Mouse (Mus musculus) adipocyte (in vitro differentiated cells): ENCODE measurements around the gene Cnnm2.
"Not testable (repeated sequence)": the region's sequence is repeated elsewhere in the genome, so short reads cannot be mapped to it uniquely, and the experiment has no call there.

ENCODE experiments used
- DNase-seq: peaks from one replicate; pipeline ENCODE4 v3.0.0-alpha.2; 2016; ENCODE audit warnings: low spot score

Gene Cnnm2

DNA sequence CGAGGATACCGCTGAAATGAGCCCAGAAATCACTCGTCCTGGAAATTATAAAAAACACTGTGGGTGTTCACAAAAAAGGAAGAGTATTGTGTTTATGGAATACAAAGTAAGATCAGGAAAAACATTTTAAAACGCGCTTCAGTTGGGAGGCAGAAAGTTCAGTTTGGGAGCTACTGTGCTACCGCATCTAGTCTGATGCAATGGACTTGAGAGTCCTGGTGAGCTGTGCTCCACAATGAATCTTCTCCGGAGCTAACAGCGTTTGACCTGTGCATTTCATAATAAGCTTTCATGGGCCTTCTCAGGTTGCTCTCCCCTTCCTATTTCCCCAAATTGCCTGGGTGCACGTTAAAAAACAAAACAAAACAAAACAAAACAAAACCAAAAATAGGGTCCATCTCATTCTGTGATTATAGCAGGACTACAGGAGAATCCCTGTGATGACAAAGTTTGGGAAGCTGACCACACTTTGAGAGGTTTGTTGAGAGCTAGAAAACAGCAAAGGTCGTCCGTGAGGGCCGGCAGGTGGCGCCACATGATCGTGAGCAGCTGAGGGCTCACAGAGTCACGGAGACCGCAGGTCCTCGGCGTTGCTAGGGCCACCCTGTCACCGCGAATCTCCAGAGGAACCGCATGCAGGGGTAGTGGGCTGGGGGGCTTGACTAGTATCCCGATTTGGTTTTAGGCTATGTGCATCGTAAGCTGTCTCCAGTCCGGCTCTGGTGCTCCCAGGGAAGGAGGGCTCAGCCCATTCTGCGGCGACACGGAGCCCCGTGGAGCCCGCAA, 828 bp upstream of the Cnnm2 start:
- DNase-seq: peak; percentile 94

DNA sequence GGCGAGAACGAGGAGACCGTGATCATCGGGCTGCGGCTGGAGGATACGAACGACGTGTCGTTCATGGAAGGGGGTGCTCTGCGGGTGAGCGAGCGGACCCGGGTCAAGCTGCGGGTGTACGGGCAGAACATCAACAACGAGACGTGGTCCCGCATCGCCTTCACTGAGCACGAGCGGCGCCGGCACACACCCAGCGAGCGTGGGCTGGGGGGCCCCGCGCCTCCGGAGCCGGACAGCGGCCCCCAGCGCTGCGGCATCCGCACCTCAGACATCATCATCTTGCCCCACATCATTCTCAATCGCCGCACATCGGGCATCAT, 535 bp downstream of the Cnnm2 start:
- DNase-seq: no peak

DNA sequence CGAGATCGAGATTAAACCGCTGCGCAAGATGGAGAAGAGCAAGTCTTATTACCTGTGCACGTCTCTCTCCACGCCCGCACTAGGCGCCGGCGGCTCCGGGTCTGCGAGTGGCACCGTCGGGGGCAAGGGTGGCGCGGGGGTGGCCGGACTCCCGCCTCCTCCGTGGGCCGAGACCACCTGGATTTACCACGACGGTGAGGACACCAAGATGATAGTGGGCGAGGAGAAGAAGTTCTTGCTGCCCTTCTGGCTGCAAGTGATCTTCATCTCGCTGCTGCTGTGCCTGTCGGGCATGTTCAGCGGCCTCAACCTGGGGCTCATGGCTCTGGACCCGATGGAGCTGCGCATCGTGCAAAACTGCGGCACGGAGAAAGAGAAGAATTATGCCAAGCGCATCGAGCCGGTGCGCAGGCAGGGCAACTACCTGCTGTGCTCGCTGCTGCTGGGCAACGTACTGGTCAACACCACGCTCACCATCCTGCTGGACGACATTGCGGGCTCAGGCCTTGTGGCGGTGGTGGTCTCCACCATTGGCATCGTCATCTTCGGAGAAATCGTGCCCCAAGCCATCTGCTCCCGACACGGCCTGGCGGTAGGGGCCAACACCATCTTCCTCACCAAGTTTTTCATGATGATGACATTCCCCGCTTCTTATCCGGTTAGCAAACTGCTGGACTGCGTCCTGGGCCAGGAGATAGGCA, 1.0 kb downstream of the Cnnm2 start:
- DNase-seq: no peak

DNA sequence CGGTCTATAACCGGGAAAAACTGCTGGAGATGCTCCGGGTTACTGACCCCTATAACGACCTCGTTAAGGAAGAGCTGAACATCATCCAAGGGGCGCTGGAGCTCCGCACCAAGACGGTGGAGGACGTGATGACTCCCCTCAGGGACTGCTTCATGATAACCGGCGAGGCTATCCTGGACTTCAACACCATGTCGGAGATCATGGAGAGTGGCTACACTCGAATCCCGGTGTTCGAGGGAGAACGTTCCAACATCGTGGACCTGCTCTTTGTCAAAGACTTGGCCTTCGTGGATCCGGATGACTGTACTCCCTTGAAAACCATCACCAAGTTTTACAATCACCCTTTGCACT, 1.6 kb downstream of the Cnnm2 start:
- no peak for DNase-seq

DNA sequence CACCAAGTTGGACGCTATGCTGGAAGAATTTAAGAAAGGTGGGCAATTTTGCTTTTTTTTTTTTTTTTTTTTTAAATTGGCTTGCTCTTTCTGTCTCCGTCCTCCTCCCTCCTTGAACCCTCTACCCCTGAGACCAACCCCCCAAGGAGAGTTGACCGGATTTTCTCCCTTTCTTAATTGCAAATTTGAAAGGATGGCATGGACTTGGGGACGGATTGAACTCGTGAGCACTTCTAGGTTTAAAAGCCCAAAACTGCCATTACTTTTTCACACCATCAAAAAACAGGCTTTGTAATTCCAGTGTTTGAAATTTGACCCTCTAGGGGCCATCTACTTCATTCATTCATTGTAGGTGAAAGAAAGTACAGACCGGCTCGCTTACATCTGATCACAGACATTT, 2.0 kb downstream of the Cnnm2 start:
- no peak for DNase-seq

DNA sequence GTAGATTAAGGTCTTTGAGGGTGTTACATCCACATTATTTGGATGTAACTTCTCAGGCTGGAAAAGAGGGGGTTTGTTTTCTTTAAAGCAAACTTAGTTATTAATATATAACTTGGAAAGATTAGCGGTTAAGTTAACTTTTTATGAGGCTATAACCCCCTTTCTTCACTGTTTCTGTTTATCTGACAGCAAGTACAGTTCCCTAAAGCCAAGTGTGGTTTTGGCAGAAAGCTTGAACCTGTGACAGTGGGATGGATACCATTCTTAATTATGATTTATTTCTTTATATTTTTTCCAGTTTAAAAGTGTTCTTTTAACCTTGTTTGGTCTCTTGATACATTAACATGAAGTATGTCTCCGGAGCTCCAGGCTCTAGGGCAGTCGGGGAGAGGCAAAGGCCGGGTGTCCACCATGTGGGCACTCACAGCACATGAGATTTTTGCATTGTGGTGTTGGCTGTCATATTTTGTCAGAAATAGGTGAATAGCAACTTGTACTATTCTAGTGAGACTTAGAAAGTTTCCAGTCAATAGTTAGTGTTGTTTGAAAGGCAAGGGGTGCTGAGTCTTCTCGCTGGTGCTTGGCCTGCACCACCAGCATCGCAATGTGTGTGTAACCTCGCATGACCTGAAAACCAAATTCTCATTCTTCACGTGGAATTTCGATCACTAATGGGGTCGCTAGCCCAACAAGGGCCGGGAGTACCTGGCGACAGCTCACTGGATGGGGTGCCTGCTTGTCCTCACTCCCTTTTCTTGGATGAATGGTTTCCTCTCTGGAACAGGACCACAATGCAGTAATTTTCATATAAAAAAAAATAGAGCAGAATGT, 2.8 kb downstream of the Cnnm2 start:
- no peak for DNase-seq

DNA sequence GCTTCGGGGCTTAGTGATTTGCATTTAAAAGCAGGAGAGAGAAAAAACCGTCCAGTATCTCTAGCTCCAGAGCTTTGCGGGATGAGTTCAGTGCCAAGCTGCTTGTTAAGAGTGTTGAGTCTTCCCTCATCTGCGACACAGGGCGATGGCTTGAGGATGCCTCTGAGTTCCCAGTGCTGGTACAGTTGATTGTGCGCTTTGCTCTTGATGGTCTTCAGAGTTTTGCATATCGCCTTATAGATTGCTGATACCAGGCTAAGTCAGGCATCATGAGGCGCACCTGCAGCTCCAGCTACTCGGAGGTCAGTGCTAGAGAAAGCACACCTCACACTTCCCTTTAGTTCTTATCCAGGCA, 3.3 kb downstream of the Cnnm2 start:
- DNase-seq: no peak

DNA sequence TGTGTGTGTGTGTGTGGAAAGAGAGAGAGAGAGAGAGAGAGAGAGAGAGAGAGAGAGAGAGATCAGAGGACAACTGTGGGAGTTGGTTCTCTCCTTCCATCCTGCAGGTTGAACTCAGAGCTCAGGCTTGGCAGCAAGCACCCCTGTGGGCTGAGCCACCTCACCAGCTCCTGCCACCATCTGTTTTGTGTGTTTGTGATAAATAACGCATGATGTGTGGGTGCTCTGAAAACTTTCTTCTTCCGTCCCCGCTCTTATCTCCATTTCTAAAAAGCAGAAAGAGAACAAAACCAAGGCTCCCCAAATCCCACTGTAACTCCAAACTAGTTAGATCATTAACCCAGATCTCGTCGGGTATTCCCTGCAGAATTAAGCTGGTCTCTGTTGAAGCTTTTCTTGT, 4.7 kb downstream of the Cnnm2 start:
- DNase-seq: no peak

DNA sequence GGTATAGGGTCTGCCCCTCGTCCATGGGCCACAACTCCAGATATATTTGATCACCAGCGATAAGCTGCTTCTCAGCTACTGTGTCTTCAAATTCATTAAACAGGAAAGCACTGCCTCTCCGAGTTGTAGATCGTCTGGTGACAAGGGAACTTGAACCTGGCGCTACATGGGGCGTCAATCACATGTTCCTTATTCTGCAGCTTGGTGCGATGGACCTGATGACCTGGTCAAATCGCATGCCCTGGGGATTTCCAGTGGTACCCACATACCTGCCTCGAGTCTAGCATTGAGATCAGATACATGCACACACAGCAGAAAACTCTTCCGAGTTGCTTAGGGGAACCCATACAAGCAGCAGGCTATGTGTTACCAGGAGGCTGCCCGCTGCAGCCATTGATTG, 8.4 kb downstream of the Cnnm2 start:
- no peak for DNase-seq

DNA sequence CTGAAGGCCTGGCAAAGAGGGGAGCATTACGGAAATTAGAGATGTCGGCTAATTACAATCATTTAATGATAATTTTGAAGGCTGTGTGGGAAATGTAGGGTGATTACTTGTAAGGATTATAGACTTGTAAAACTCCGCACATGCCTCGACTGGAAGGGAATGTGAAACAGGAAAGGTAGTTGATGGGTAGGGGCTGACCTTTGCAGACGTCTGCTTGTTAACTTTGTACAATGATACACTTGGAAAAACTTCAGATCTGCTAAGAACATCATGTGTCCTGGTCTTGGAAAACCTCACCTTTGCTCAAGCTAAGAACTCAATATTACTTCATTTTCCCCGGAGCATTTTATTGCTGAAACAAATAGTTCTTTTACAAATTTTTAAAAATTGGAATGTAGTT, 10.4 kb downstream of the Cnnm2 start:
- DNase-seq: no peak

DNA sequence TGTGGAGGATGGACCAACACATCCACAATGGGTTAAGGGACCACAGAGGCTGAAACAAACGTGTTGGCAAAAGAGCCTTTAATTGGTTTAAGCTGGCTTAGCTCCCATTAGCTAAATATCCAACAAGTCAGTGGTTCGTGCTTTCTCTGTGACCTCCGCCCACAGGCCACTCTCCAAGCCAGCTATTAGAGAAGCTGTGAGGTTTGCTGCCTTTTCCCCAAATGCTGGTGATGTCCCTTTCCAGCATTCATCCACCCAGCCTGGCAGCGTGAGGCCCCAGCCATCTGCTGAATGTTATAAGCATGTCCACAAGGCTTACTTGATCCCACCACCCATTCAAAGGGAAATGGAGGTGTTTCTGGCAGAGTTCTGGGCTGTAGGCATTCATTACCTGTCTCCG, 15.0 kb downstream of the Cnnm2 start:
- DNase-seq: peak; percentile 53

DNA sequence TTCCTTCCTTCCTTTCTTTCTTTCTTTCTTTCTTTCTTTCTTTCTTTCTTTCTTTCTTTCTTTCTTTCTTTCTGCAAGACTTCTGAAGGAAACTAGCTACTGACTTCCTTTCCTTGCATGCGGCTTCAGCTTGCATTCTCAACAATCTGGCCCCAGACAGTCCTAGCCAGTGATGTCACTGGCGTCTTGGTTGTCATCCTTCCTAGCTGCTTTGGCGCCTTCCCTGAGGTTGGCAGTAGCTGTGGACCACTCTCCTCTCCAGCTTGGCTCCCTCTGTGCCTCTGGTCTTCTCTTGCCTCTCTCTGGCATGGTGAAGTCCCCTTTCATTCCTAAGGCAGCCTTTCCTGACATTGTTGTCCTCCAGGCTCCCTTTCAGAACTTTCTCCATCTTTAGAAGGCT, 15.5 kb downstream of the Cnnm2 start:
- DNase-seq: no peak

DNA sequence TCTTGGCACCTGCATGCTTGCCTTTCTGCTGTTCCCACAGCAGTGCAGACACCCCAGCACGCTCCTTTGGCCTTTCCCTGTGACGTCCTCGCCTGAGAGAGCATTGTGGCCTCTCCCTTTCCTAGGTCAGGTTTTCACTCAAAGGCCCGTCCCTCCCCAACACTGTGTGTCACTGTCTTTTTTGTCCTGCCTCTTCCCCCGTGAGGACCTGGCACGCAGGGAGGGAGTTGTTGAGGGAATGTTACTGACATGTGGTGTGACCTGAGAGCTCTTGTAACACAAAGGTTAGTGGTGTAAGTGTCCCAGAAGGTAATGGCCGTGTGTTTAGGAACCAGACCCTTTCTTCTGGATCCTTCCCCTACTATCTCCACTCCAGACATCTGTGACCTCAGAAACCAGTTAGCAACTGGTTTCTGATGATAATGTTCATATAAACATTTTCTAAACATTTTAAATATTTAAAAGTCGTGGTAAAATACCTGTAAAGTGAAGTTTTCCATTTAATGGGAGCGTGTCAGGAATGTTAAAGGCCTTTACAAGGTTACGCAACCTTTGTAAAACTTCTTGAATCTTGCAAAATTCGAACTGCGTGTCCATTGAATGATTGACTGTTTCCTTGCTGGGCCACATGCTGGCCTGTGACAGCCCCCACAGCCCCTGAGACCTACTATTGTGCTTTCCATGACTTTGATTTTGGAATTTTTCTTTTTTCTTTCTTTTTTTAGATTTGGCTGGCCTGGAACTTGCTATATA, 16.7 kb downstream of the Cnnm2 start:
- no peak for DNase-seq

DNA sequence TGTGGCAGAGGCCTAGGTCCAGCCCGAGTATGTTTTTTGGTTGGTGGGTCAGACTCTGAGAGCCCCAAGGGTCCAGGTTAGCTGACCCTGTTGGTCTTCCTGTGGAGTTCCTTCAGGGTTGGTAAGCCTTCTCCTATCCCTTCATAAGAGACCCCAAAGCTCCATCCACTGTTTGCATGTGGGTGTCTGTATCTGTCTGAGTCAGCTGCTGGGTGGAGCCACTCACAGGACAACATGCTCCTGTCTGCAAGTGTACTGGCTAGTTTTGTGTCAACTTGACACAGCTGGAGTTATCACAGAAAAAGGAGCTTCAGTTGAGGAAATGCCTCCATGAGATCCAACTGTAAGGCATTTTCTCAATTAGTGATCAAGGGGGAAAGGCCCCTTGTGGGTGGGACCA, 17.7 kb downstream of the Cnnm2 start:
- DNase-seq: not testable (repeated sequence)

DNA sequence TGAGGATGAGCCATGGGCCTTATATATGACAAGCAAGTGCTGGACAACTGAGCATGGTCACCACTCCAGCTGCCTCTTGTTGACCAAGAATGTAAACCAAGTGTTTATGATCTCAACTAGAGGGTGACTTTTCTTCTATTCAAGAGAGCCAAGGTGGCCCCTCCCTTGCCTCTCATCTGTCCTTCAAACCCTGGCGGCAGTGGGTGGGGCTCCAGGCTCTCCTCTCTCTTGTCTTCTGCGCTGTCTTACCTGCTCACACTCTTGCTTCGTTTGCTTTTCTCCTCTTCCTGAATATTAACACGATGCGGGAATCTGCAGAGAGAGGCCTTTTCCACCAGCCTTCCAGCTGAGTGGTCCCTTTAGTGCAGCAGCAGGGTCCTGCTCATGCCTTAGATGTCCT, 22.6 kb downstream of the Cnnm2 start:
- no peak for DNase-seq

DNA sequence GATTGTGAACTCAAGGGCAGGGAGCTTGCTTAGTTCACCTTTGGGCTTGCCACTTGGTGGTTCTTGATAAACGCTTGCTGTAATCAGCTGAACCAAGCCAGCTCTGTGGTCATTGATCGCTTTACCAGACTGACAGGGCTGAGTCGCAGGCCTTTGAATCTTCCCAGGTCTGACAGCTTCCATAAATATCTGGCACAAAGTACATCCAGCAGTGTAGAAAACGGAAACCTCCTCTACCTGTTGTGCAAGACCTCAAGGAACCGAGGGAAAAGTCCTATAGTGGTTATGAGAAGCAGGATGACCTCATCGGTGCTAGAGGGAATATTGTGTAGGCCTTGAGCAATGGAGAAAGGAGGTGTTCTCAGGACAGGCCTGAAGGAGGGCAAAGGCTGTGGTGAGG, 23.1 kb downstream of the Cnnm2 start:
- peak; percentile 86 for DNase-seq

DNA sequence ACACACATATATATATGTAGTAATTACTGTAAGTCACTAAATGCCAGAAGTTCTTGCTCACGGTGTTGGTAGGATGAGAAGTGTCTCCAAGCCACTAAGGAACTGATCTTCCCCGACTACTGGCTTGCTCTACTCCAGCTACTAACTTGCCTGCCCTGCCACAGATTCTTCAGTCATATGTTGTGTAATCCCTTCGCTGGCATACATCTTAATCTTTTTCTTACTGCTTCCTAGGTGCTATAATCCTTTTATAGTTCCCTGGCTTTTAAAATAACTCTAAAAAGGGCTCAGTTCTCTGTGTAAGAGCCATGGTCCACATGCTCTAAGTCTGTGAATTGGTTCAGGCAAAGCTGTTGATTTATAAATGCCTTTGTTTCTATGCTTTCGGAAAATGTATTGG, 24.2 kb downstream of the Cnnm2 start:
- DNase-seq: no peak

DNA sequence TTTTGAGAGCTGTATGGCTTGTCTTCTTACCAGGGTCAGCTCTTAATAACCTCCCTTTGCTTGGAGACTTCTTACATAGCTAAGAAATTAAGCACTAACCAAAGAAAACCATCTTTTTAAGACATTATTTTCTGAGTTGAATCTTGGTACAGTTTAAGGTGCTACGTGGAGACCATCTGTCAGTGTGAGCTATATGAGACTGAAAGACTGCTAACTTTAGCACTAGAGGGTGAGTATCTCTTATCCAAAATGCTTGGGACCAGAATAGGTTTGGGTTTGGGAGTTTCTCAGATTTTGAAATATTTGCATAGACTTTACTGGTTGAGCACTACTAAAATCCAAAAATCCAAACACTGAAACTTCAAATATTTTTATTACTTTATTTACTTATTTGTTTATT, 28.4 kb downstream of the Cnnm2 start:
- no peak for DNase-seq

DNA sequence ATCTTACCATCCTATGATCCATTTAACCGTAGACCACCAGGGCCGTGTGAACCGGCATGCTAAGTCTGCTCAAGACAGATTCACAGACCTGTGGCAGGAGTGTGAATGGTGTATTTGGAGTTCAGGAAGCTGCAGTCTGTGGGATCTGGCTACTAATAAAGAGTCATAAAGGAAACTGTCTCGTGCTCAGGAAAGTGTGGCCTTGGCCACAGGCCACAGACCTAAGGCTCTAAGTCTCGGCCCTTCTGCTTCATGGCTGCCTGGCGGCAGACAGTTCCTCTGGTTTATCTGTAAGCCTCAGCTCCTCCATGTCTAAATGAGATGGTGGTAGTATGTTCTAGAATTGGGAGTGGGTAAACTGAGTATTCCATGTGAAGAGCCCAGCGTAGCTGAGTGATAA, 30.0 kb downstream of the Cnnm2 start:
- DNase-seq: no peak

DNA sequence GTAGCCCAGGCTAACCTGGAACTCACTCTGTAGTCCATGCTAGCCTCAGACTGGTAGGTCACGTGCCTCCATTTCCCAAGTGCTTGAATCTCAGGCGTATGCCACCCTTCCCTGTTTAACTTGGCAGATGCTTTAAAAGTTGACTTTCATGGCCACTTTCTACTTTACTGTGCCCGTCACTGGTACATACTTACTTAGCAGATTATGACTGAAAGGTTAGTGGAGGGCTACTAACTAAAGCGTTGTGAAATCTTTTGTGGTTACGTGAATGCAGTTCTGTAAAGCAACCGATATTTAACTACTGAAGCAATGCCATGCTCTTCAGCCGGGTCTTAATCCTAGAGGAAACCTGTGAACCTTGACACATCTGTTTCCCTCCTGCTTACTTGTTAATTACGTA, 30.5 kb downstream of the Cnnm2 start:
- DNase-seq: no peak

DNA sequence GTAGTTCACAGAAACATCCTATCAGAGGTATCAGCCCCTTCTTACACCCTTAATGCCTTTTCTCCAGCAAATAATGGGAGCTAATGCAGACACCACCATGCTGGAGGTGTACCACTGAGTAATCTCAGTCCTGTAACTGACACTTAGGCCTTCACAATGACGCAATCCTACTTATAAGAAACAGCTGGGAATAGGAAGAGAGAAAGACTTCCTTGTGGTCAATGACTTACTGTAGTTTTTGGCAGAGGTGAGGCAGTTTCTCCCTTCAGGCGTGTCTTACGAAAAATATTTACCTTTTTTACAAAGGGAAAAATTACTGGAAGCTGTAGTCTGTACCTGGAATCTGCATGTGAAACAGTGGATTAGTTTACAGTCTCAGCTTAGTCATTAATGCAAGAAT, 31.1 kb downstream of the Cnnm2 start:
- no peak for DNase-seq

DNA sequence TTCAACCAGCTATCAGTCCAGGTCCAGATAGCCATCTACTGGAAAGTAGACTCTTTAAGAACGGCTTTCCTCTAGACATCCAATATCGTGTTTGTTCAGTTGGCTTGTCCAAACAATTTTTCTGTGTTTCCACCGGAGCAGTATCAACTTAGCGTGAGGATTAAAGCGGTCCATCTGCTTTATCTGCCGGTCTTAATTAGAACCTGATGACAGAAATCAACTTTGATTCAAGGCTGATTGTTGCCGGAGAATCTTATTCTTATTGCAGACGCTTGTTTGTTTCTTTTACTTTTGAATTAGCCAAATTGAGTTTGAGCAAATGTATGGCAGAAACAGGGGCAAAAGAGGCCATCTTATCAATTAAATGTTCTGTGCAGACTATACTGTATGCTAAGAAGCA, 32.8 kb downstream of the Cnnm2 start:
- DNase-seq: no peak
